Mouse (Mus musculus) embryonic stem cell, embryonic (primary cell): Measurements from ENCODE around the gene Cdc42bpa.
"Not testable (repeated sequence)": the region's sequence is repeated elsewhere in the genome, so short reads cannot be mapped to it uniquely, and the experiment has no call there.

Experiments used
- CTCF ChIA-PET, 4 experiments: fragments of 300-600 bp in 2 of 4; fragments of 350-600 bp in 2 of 4; sonication (Branson Sonifier 250); formaldehyde crosslinking; loops; one replicate each; lab custom pipeline; 2022; ENCODE audit warnings: inconsistent platforms in 2 of 4; lab: Charles Lee
- POLR2A ChIA-PET, 4 experiments: fragments of 300-600 bp in 2 of 4; fragments of 350-600 bp in 2 of 4; sonication (Branson Sonifier 250); formaldehyde crosslinking; loops; one replicate each; lab custom pipeline; 2022; ENCODE audit warnings: antibody characterized with exemption in 4 of 4, inconsistent platforms in 1 of 4; lab: Charles Lee

Gene Cdc42bpa

GRCm38 (mm10) chr1:179992255-179992654 is 32.0 kb downstream of the Cdc42bpa start:
- ChIA-PET POLR2A (interaction anchor here in 1 of 4 experiments (1.0 to 1.7 kb wide), 3 partner anchors 8 to 14 kb away, joined by 3 to 4 read pairs (median 3); no protein-coding TSS in a partner anchor), CTCF (no interaction called here)

DNA sequence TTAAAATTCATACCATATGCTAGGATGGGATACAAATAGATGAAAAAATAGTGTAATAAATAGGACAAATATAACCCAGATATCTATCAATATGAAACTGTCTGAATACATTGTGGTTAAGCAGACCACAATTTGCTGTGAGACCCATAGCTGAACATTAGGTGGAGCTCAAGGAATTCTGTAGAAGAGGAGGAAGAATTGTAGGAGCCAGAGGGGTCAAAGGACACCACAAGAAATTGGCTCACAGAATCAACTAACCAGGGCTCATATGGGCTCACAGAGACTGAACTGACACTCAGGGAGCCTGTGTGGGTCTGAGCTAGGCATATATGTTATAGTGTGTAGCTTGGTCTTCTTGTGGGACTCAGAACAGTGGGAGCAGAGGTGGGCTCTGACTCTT is 47.8 kb downstream of the Cdc42bpa start:
- CTCF ChIA-PET, result interaction anchor here in 3 of 4 experiments (0.5 to 1.2 kb wide), 3 partner anchors 13 to 207 kb away, joined by 3 to 6 read pairs (median 4); no protein-coding TSS in a partner anchor
- POLR2A ChIA-PET, result interaction anchor here in 3 of 4 experiments (0.6 to 3.7 kb wide), 6 partner anchors 13 to 223 kb away, joined by 3 to 13 read pairs (median 5); no protein-coding TSS in a partner anchor

- CTCF ChIA-PET, result no interaction called here
Measured at GRCm38 (mm10) chr1:180013479-180013878, 53.2 kb downstream of the Cdc42bpa start.

DNA sequence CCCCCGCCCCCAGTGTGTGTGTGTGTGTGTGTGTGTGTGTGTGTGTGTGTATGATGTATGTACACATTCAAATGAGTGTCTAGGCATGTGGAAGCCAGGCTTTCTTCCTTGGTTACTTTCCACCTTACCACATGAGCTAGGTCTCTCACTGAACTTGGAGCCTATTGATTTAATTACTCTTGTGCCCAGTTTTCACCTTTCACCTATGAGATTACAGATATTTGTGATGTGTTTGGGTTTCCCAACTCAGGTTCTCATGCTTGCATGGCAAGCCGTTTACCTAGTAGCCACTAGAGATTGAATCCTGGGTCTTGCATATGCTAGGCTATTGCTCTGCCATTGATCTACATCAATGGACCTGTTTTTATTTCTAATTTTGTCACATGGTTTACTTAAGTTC is 57.9 kb downstream of the Cdc42bpa start:
- ChIA-PET POLR2A (interaction anchor here in 2 of 4 experiments (1.4 to 8.8 kb wide), 2 partner anchors 11 to 14 kb away, joined by 4 to 63 read pairs; no protein-coding TSS in a partner anchor), CTCF (interaction anchor here in 1 of 4 experiments (0.6 kb wide), 1 partner anchor 55 kb away, joined by 4 read pairs; no protein-coding TSS in a partner anchor)

More at GRCm38 (mm10) chr1:180013479-180013878, 53.2 kb downstream of the Cdc42bpa start:
- POLR2A ChIA-PET, result interaction anchor here in 2 of 4 experiments (0.6 to 8.8 kb wide), 6 partner anchors 10 to 73 kb away, joined by 3 to 63 read pairs (median 4); no protein-coding TSS in a partner anchor

- CTCF ChIA-PET, result interaction anchor here in 1 of 4 experiments (0.6 kb wide), 1 partner anchor 13 kb away, joined by 6 read pairs; no protein-coding TSS in a partner anchor
- POLR2A ChIA-PET, result interaction anchor here in 2 of 4 experiments (0.6 to 8.8 kb wide), 8 partner anchors 8 to 158 kb away, joined by 3 to 63 read pairs (median 4); no protein-coding TSS in a partner anchor
Measured at GRCm38 (mm10) chr1:180021463-180022296, 61.4 kb downstream of the Cdc42bpa start.

- ChIA-PET CTCF (interaction anchor here in 1 of 4 experiments (1.3 kb wide), 1 partner anchor 191 kb away, joined by 3 read pairs; no protein-coding TSS in a partner anchor), POLR2A (interaction anchor here in 2 of 4 experiments (0.6 to 2.7 kb wide), 9 partner anchors 9 to 269 kb away, joined by 3 to 9 read pairs (median 4); no protein-coding TSS in a partner anchor)
Measured at GRCm38 (mm10) chr1:180023512-180023911, 63.2 kb downstream of the Cdc42bpa start.

DNA sequence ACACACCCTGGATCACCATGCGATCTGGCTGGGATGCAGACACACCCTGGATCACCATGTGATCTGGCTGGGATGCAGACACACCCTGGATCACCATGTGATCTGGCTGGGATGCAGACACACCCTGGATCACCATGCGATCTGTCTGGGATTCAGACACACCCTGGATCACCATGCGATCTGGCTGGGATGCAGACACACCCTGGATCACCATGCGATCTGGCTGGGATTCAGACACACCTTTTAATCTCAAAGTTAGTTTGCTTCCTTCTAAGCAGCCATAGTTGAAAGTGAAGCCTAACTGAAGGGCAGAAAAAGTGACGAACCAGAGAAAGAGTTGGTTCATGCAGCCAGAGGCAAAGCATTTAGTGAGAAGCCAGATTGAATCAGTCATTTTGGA is 69.6 kb downstream of the Cdc42bpa start:
- POLR2A ChIA-PET, result interaction anchor here in 2 of 4 experiments (0.7 to 8.5 kb wide), 19 partner anchors 7 to 895 kb away, joined by 3 to 63 read pairs (median 5); no protein-coding TSS in a partner anchor
- CTCF ChIA-PET, result not testable (repeated sequence)

- CTCF ChIA-PET, result interaction anchor here in 1 of 4 experiments (1.0 kb wide), 1 partner anchor 80 kb away, joined by 4 read pairs; no protein-coding TSS in a partner anchor
- POLR2A ChIA-PET, result interaction anchor here in 2 of 4 experiments (0.7 to 8.5 kb wide), 27 partner anchors 8 to 894 kb away, joined by 3 to 63 read pairs (median 5); partner anchors contain the start of gene Cdc42bpa (in 1 of the 2)
Measured at GRCm38 (mm10) chr1:180030631-180031365, 70.5 kb downstream of the Cdc42bpa start.

- CTCF ChIA-PET, result no interaction called here
- POLR2A ChIA-PET, result interaction anchor here in 1 of 4 experiments (0.9 to 8.5 kb wide), 13 partner anchors 7 to 890 kb away, joined by 3 to 63 read pairs (median 5); partner anchors contain the start of gene Cdc42bpa
Measured at GRCm38 (mm10) chr1:180031705-180032548, 71.7 kb downstream of the Cdc42bpa start.

DNA sequence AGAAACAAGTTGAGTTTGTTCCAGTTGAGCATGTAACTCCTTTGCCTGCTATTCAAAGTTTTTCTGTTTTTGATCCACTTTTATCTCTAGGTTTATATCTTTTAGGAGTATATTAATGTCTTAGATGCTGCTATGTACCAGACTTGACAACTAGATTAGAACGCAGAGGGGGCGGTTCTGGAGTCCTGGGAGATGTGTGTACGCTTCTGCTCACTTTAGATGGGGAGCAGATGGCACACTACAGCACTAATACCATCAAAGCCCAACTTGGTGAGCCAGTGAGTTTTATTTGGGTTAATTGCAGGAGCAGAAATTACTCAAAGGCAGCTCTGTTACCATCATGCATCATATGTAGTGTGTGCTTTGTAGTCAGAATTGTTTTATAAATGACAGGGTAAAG is 77.2 kb downstream of the Cdc42bpa start:
- ChIA-PET CTCF (no interaction called here), POLR2A (interaction anchor here in 1 of 4 experiments (1.1 to 4.1 kb wide), 3 partner anchors 11 to 18 kb away, joined by 5 to 19 read pairs (median 6); no protein-coding TSS in a partner anchor)

DNA sequence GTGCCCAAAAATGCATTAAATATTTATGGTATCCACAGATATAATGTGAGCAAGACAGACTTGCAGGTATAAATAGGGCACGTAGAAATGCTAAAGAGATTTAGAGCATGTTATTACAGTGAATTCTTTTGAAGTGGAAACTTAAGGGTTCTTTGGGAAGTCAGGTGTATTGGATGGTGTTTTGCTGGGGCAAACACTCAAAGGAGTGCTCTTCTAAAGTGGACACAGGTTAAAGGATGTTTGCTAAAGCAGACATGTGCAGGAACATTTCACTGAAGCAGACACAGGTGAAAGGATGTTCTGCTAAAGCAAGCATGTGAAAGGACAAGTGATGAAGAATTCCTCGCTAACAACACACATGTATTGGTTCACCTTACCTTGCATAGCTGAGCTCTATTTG is 83.9 kb downstream of the Cdc42bpa start:
- ChIA-PET POLR2A (interaction anchor here in 1 of 4 experiments (0.7 to 3.0 kb wide), 2 partner anchors 8 to 13 kb away, joined by 3 to 12 read pairs; no protein-coding TSS in a partner anchor), CTCF (no interaction called here)

DNA sequence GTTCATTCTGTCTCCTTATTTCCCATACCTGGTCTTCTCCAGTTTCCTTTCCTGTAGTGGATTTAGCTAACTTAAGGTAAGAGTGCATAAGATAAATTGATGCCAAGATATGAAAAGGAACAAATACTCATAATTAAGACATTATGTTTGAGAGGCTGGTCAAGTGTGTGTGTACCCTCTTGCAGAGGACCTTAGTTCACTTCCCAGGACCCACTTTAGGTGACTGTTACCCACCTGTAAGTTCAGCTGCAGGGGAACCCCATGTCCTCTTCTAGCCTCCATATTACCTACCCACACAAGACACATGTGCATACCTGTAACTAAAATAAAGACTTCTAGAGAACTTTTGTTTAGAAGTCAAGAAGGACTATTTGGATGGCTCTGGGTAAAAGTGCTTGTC is 84.9 kb downstream of the Cdc42bpa start:
- POLR2A ChIA-PET, result interaction anchor here in 1 of 4 experiments (0.8 to 3.0 kb wide), 3 partner anchors 9 to 41 kb away, joined by 3 to 12 read pairs (median 4); no protein-coding TSS in a partner anchor
- CTCF ChIA-PET, result interaction anchor here in 1 of 4 experiments (0.7 kb wide), 1 partner anchor 49 kb away, joined by 3 read pairs; no protein-coding TSS in a partner anchor

GRCm38 (mm10) chr1:180089176-180089575 is 128.9 kb downstream of the Cdc42bpa start:
- ChIA-PET CTCF (no interaction called here), POLR2A (interaction anchor here in 1 of 4 experiments (0.9 to 1.0 kb wide), 2 partner anchors 11 to 53 kb away, joined by 3 read pairs; no protein-coding TSS in a partner anchor)

GRCm38 (mm10) chr1:180098426-180098825 is 138.2 kb downstream of the Cdc42bpa start:
- POLR2A ChIA-PET, result interaction anchor here in 1 of 4 experiments (1.0 kb wide), 1 partner anchor 21 kb away, joined by 3 read pairs; no protein-coding TSS in a partner anchor

DNA sequence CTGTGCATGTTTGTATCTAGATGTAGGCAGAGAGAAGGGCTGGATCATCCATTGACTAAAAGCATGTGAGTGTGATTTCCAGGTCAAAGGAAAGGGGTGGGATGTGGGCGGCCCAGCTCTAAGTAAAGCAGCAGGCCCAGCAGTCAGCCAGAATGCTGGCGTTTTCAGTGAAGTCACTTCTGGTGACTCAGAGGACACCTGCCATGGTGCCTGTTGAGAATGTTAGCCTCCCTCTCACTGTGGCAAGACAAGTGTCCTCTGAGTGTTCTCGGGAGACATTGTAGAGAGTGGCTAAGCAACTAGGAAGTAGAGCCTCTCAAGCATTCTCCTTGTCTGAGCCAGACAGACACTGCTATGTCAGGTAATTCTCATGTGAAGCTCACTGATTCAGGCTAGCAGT is 144.3 kb downstream of the Cdc42bpa start:
- ChIA-PET CTCF (no interaction called here), POLR2A (no interaction called here)

More at GRCm38 (mm10) chr1:180098426-180098825, 138.2 kb downstream of the Cdc42bpa start:
- CTCF ChIA-PET, result interaction anchor here in 1 of 4 experiments (0.6 kb wide), 1 partner anchor 1984 kb away, joined by 4 read pairs; no protein-coding TSS in a partner anchor

- POLR2A ChIA-PET, result no interaction called here
- CTCF ChIA-PET, result no interaction called here
Measured at GRCm38 (mm10) chr1:180109050-180109449, 148.8 kb downstream of the Cdc42bpa start.
